Mouse (Mus musculus): ENCODE measurements at regions not wholly inside any gene's neighbourhood (a gene's known extent, or its start where the extent isn't known, plus 50 kb on each side); places are given as distances from the start of the nearest gene placed in this dataset.

GRCm38 (mm10) chr10:98725110-98725509 is 189.1 kb upstream of the Atp2b1 start:
- TF ChIP-seq CTCF (IDR thresholded peaks at IDR 0.05; ENCODE audit: borderline replicate concordance, insufficient read depth, low read length) = no peak
- TF ChIP-seq POLR2A (IDR thresholded peaks at IDR 0.05; ENCODE audit: low read depth, low read length) = no peak

Measured in embryonic fibroblast, embryonic 13.5 days (primary cell).